Mouse (Mus musculus) megakaryocyte-erythroid progenitor cell, adult 5-6 weeks (primary cell): ENCODE measurements around the gene S100a9. TPM values are rescaled to one million over a fixed set of nuclear protein-coding genes. Genes with fewer than 3 reads are reported as not detected.

ENCODE experiments used
- total RNA-seq, 2 experiments: library from RNA; stranded (forward) in 1 of 2; stranded (reverse) in 1 of 2; fragments of 200-1000, 215-1000 nt in 1 of 2; fragments of >200 nt in 1 of 2; fragmentation: Nextera tagmentation in 1 of 2; gene quantifications; 2 replicates each; pipeline ENCODE4 v1.2.3; 2014 to 2017

The S100a9 gene
- total RNA-seq, 2 experiments from 2014 or later, result 1.1 to 143 TPM

Other genes with a start within 250 kb of the S100a9 start
- 0.22 TPM in 1 of 2 replicates, not detected in the other for gene Npr1, start 229.9 kb downstream of the S100a9 start, total RNA-seq (2014; fragmentation: Nextera tagmentation)
- gene Npr1, start 229.9 kb downstream of the S100a9 start, total RNA-seq (2017), result not detected in 2 replicates
- gene Ilf2, start 219.6 kb downstream of the S100a9 start, total RNA-seq (2014; fragmentation: Nextera tagmentation), result 113 and 117 TPM in 2 replicates
- gene Ilf2, start 219.6 kb downstream of the S100a9 start, total RNA-seq (2017), result 236 and 240 TPM in 2 replicates
- gene Snapin, start 204.7 kb downstream of the S100a9 start, total RNA-seq (2014; fragmentation: Nextera tagmentation), result 37.0 and 38.1 TPM in 2 replicates
- 19.5 and 48.6 TPM in 2 replicates for gene Snapin, start 204.7 kb downstream of the S100a9 start, total RNA-seq (2017)
- 122 and 154 TPM in 2 replicates for gene Chtop, start 186.2 kb downstream of the S100a9 start, total RNA-seq (2014; fragmentation: Nextera tagmentation)
- gene Chtop, start 186.2 kb downstream of the S100a9 start, total RNA-seq (2017), result 118 and 119 TPM in 2 replicates
- 27.2 and 33.2 TPM in 2 replicates for gene S100a1, start 181.3 kb downstream of the S100a9 start, total RNA-seq (2014; fragmentation: Nextera tagmentation)
- 55.0 and 57.4 TPM in 2 replicates for gene S100a1, start 181.3 kb downstream of the S100a9 start, total RNA-seq (2017)
- gene S100a13, start 181.3 kb downstream of the S100a9 start, total RNA-seq (2014; fragmentation: Nextera tagmentation), result 14.8 and 33.6 TPM in 2 replicates
- 36.2 and 58.0 TPM in 2 replicates for gene S100a13, start 181.3 kb downstream of the S100a9 start, total RNA-seq (2017)
- gene S100a14, start 168.9 kb downstream of the S100a9 start, total RNA-seq (2014; fragmentation: Nextera tagmentation), result not detected in 2 replicates
- gene S100a14, start 168.9 kb downstream of the S100a9 start, total RNA-seq (2017), result 4.1 TPM in 1 of 2 replicates, not detected in the other
- not detected in 2 replicates for gene S100a16, start 158.5 kb downstream of the S100a9 start, total RNA-seq (2014; fragmentation: Nextera tagmentation)
- gene S100a16, start 158.5 kb downstream of the S100a9 start, total RNA-seq (2017), result not detected in 2 replicates
- gene S100a3, start 135.1 kb downstream of the S100a9 start, total RNA-seq (2014; fragmentation: Nextera tagmentation), result not detected in 2 replicates
- gene S100a3, start 135.1 kb downstream of the S100a9 start, total RNA-seq (2017), result not detected in 2 replicates
- gene S100a2, start 105.5 kb downstream of the S100a9 start, total RNA-seq (2014; fragmentation: Nextera tagmentation), result not detected in 2 replicates
- gene S100a2, start 105.5 kb downstream of the S100a9 start, total RNA-seq (2017), result not detected in 2 replicates
- gene Gm42674, start 93.8 kb downstream of the S100a9 start, total RNA-seq (2014; fragmentation: Nextera tagmentation), result not detected in 2 replicates
- gene Gm42674, start 93.8 kb downstream of the S100a9 start, total RNA-seq (2017), result not detected in 2 replicates
- 3.8 TPM in 1 of 2 replicates, not detected in the other for gene S100a4, start 92.0 kb downstream of the S100a9 start, total RNA-seq (2014; fragmentation: Nextera tagmentation)
- 6.7 and 23.6 TPM in 2 replicates for gene S100a4, start 92.0 kb downstream of the S100a9 start, total RNA-seq (2017)
- gene S100a5, start 87.2 kb downstream of the S100a9 start, total RNA-seq (2014; fragmentation: Nextera tagmentation), result not detected in 2 replicates
- not detected in 2 replicates for gene S100a5, start 87.2 kb downstream of the S100a9 start, total RNA-seq (2017)
- 2.0 and 21.9 TPM in 2 replicates for gene S100a6, start 82.8 kb downstream of the S100a9 start, total RNA-seq (2014; fragmentation: Nextera tagmentation)
- 0.94 TPM in 1 of 2 replicates, not detected in the other for gene S100a6, start 82.8 kb downstream of the S100a9 start, total RNA-seq (2017)
- gene S100a7a, start 41.7 kb downstream of the S100a9 start, total RNA-seq (2014; fragmentation: Nextera tagmentation), result not detected in 2 replicates
- not detected in 2 replicates for gene S100a7a, start 41.7 kb downstream of the S100a9 start, total RNA-seq (2017)
- 8.8 and 1,388 TPM in 2 replicates for gene S100a8, start 26.7 kb downstream of the S100a9 start, total RNA-seq (2014; fragmentation: Nextera tagmentation)
- gene S100a8, start 26.7 kb downstream of the S100a9 start, total RNA-seq (2017), result 75.2 and 207 TPM in 2 replicates
- gene Pglyrp4, start 31.2 kb upstream of the S100a9 start, total RNA-seq (2014; fragmentation: Nextera tagmentation), result not detected in 2 replicates
- not detected in 2 replicates for gene Pglyrp4, start 31.2 kb upstream of the S100a9 start, total RNA-seq (2017)
- not detected in 2 replicates for gene Gm5849, start 82.2 kb upstream of the S100a9 start, total RNA-seq (2014; fragmentation: Nextera tagmentation)
- not detected in 2 replicates for gene Gm5849, start 82.2 kb upstream of the S100a9 start, total RNA-seq (2017)